Mouse (Mus musculus) MEL (cell line): ENCODE data around the gene AC109138.7. TPM values are rescaled to one million over a fixed set of nuclear protein-coding genes. Genes with fewer than 3 reads are reported as not detected.

Experiments
- DNase-seq: peaks from one replicate; pipeline ENCODE4 v3.0.0; 2011; ENCODE audit warnings: low read depth, low spot score
- H3K27ac ChIP-seq: 2 replicates; pipeline ENCODE4 v1.5.1; 2012; ENCODE audit warnings: low read depth, mild to moderate bottlenecking, control low read depth, low read length, moderate library complexity; ENCODE audit not compliant: control insufficient read depth
- H3K27me3 ChIP-seq, 2 experiments: fragments of 150-350 bp in 1 of 2; sonication (generic) in 1 of 2; 2 replicates each; pipeline ENCODE4 v1.6.1; 2012; ENCODE audit warnings: low read length in 2 of 2, mild to moderate bottlenecking in 2 of 2, improper control_type of control experiment in 1 of 2, moderate library complexity in 1 of 2; ENCODE audit not compliant: insufficient read depth in 2 of 2, control insufficient read depth in 1 of 2
- H3K36me3 ChIP-seq, 2 experiments: 2 replicates each; pipeline ENCODE4 v1.6.1; 2012 to 2014; ENCODE audit warnings: low read length in 2 of 2, improper control_type of control experiment in 1 of 2, inconsistent platforms in 1 of 2, mild to moderate bottlenecking in 1 of 2; ENCODE audit not compliant: insufficient read depth in 2 of 2, control insufficient read depth in 1 of 2
- H3K4me1 ChIP-seq, 2 experiments: fragments of 150-350 bp in 1 of 2; sonication (generic) in 1 of 2; 2 replicates each; pipeline ENCODE4 v1.6.1; 2012; ENCODE audit warnings: low read length in 2 of 2, improper control_type of control experiment in 1 of 2, mild to moderate bottlenecking in 1 of 2; ENCODE audit not compliant: insufficient read depth in 2 of 2, control insufficient read depth in 1 of 2
- H3K4me3 ChIP-seq, 2 experiments: fragments of 150-350 bp in 1 of 2; sonication (generic) in 1 of 2; 2 replicates each; pipeline ENCODE4 v1.5.1; 2012; ENCODE audit warnings: low read depth in 2 of 2, low read length in 2 of 2, mild to moderate bottlenecking in 2 of 2, moderate library complexity in 2 of 2, control low read depth in 1 of 2, improper control_type of control experiment in 1 of 2; ENCODE audit not compliant: control insufficient read depth in 1 of 2, insufficient read depth in 1 of 2
- H3K79me2 ChIP-seq: 2 replicates; pipeline ENCODE4 v1.6.1; 2012; ENCODE audit warnings: mild to moderate bottlenecking, low read length, moderate library complexity; ENCODE audit not compliant: control insufficient read depth, poor library complexity, insufficient read depth
- H3K9ac ChIP-seq: 2 replicates; pipeline ENCODE4 v1.6.1; 2012; ENCODE audit warnings: low read depth, mild to moderate bottlenecking, control low read depth, low read length, moderate library complexity; ENCODE audit not compliant: control insufficient read depth, poor library complexity, severe bottlenecking
- H3K9me3 ChIP-seq: fragments of 150-350 bp; sonication (generic); replicated peaks from 2 replicates; pipeline ENCODE4 v1.6.1; 2012; ENCODE audit warnings: mild to moderate bottlenecking, low read length, improper control_type of control experiment, moderate library complexity; ENCODE audit not compliant: insufficient read depth
- CHD1 ChIP-seq: IDR thresholded peaks from 2 replicates; pipeline ENCODE4 v1.6.1; 2012; ENCODE audit warnings: low read depth, mild to moderate bottlenecking, inconsistent platforms, low read length, improper control_type of control experiment
- CTCF ChIP-seq, 3 experiments: IDR thresholded peaks in 2 of 3; conservative IDR thresholded peaks in 1 of 3; 2 replicates each; pipeline ENCODE4 v1.5.1; 2011 to 2012; ENCODE audit warnings: low read length in 3 of 3, low read depth in 2 of 3, mild to moderate bottlenecking in 2 of 3, improper control_type of control experiment in 1 of 3, inconsistent platforms in 1 of 3, mixed read lengths in 1 of 3, moderate library complexity in 1 of 3; ENCODE audit not compliant: control insufficient read depth in 1 of 3, insufficient read depth in 1 of 3, poor library complexity in 1 of 3, severe bottlenecking in 1 of 3
- E2F4 ChIP-seq: IDR thresholded peaks from 2 replicates; pipeline ENCODE4 v1.6.1; 2011; ENCODE audit warnings: low read depth, low read length, improper control_type of control experiment, borderline replicate concordance
- ELF1 ChIP-seq: IDR thresholded peaks from 2 replicates; pipeline ENCODE4 v1.6.1; 2014; ENCODE audit warnings: low read depth, mild to moderate bottlenecking, inconsistent platforms, low read length, improper control_type of control experiment, moderate library complexity
- GABPA ChIP-seq: IDR thresholded peaks from 2 replicates; pipeline ENCODE4 v1.6.1; 2012; ENCODE audit warnings: low read depth, mild to moderate bottlenecking, inconsistent platforms, low read length, improper control_type of control experiment, moderate library complexity
- HCFC1 ChIP-seq: IDR thresholded peaks from 2 replicates; pipeline ENCODE4 v1.6.1; 2012; ENCODE audit warnings: low read depth, mild to moderate bottlenecking, inconsistent platforms, low read length, improper control_type of control experiment, moderate library complexity
- MAX ChIP-seq: IDR thresholded peaks from 2 replicates; pipeline ENCODE4 v1.6.1; 2011; ENCODE audit warnings: low read length, improper control_type of control experiment
- MEF2A ChIP-seq: IDR thresholded peaks from 2 replicates; pipeline ENCODE4 v1.6.1; 2014; ENCODE audit warnings: low read depth, mild to moderate bottlenecking, inconsistent platforms, low read length, improper control_type of control experiment; ENCODE audit not compliant: poor library complexity, insufficient replicate concordance, severe bottlenecking; ENCODE audit errors: extremely low read depth
- MXI1 ChIP-seq: IDR thresholded peaks from 2 replicates; pipeline ENCODE4 v1.6.1; 2011; ENCODE audit warnings: mild to moderate bottlenecking, low read depth, low read length, improper control_type of control experiment
- MYB ChIP-seq: IDR thresholded peaks from 2 replicates; pipeline ENCODE4 v1.6.1; 2011; ENCODE audit warnings: mild to moderate bottlenecking, low read depth, low read length, improper control_type of control experiment
- MYC ChIP-seq: IDR thresholded peaks from 2 replicates; pipeline ENCODE4 v1.6.1; 2011; ENCODE audit warnings: low read depth, mild to moderate bottlenecking, low read length, improper control_type of control experiment, moderate library complexity
- NELFE ChIP-seq: IDR thresholded peaks from 2 replicates; pipeline ENCODE4 v1.6.1; 2011; ENCODE audit warnings: low read depth, low read length, improper control_type of control experiment
- POLR2A ChIP-seq, 2 experiments: IDR thresholded peaks; 2 replicates each; pipeline ENCODE4 v1.6.1; 2011 to 2012; ENCODE audit warnings: low read length in 2 of 2, mild to moderate bottlenecking in 2 of 2, control low read depth in 1 of 2, improper control_type of control experiment in 1 of 2, low read depth in 1 of 2, moderate library complexity in 1 of 2; ENCODE audit not compliant: control insufficient read depth in 1 of 2, insufficient read depth in 1 of 2, poor library complexity in 1 of 2
- POLR2AphosphoS5 ChIP-seq: IDR thresholded peaks from 2 replicates; pipeline ENCODE4 v1.6.1; 2012; ENCODE audit warnings: low read depth, borderline replicate concordance, mild to moderate bottlenecking, inconsistent platforms, low read length, moderate library complexity, mixed read lengths
- RAD21 ChIP-seq: IDR thresholded peaks from 2 replicates; pipeline ENCODE4 v1.6.1; 2011; ENCODE audit warnings: mild to moderate bottlenecking, low read depth, low read length, improper control_type of control experiment
- SIN3A ChIP-seq: IDR thresholded peaks from 2 replicates; pipeline ENCODE4 v1.6.1; 2012; ENCODE audit warnings: low read length, improper control_type of control experiment, inconsistent platforms
- SMC3 ChIP-seq: IDR thresholded peaks from 2 replicates; pipeline ENCODE4 v1.6.1; 2011; ENCODE audit warnings: low read depth, low read length, improper control_type of control experiment
- TAL1 ChIP-seq: IDR thresholded peaks from 2 replicates; pipeline ENCODE4 v1.6.1; 2012; ENCODE audit warnings: mild to moderate bottlenecking, inconsistent platforms, low read length, moderate library complexity, mixed read lengths
- TBP ChIP-seq: IDR thresholded peaks from 2 replicates; pipeline ENCODE4 v1.8.0; 2011; ENCODE audit warnings: low read depth, low read length, improper control_type of control experiment
- TCF12 ChIP-seq: IDR thresholded peaks from 2 replicates; pipeline ENCODE4 v1.6.1; 2014; ENCODE audit warnings: low read depth, mild to moderate bottlenecking, inconsistent platforms, low read length, improper control_type of control experiment, moderate library complexity
- USF1 ChIP-seq: IDR thresholded peaks from 2 replicates; pipeline ENCODE4 v1.6.1; 2014; ENCODE audit warnings: low read depth, mild to moderate bottlenecking, inconsistent platforms, low read length, improper control_type of control experiment, moderate library complexity
- USF2 ChIP-seq, 2 experiments: IDR thresholded peaks; 2 replicates each; pipeline ENCODE4 v1.6.1; 2011 to 2012; ENCODE audit warnings: improper control_type of control experiment in 2 of 2, low read length in 2 of 2, borderline replicate concordance in 1 of 2, inconsistent platforms in 1 of 2, low read depth in 1 of 2, mild to moderate bottlenecking in 1 of 2; ENCODE audit not compliant: insufficient read depth in 1 of 2
- ZMIZ1 ChIP-seq: IDR thresholded peaks from 2 replicates; pipeline ENCODE4 v1.6.1; 2012; ENCODE audit warnings: low read depth, mild to moderate bottlenecking, inconsistent platforms, low read length, improper control_type of control experiment, moderate library complexity
- ZNF384 ChIP-seq: IDR thresholded peaks from 2 replicates; pipeline ENCODE4 v1.6.1; 2012; ENCODE audit warnings: low read depth, mild to moderate bottlenecking, inconsistent platforms, low read length, improper control_type of control experiment
- polyA plus RNA-seq, 2 experiments: library from polyadenylated mRNA; stranded (reverse) in 1 of 2; unstranded in 1 of 2; fragments of >175 nt in 1 of 2; fragments of >200 nt in 1 of 2; gene quantifications; 2 replicates each; pipeline versions ENCODE4 v1.2.1 to v1.2.4; 2012; ENCODE audit warnings: low replicate concordance in 2 of 2, low read depth in 1 of 2; ENCODE audit not compliant: insufficient read length in 2 of 2, insufficient read depth in 1 of 2, missing spikeins in 1 of 2
- total RNA-seq: library from RNA; depleted of rRNA; stranded (reverse); fragments of 300-350 nt; gene quantifications from 2 replicates; pipeline ENCODE4 v1.2.3, GENCODE M21; 2012

Gene AC109138.7
- total and polyA plus RNA-seq, 3 experiments: not detected

GRCm38 (mm10) chr19:4270972-4271371 is 56.8 kb downstream of the AC109138.7 start:
- H3K27ac ChIP-seq: no peak overlapping the region
- no peak for DNase-seq
- TF ChIP-seq TAL1 (no peak), TBP (no peak), SIN3A (no peak), TCF12 (no peak), ZMIZ1 (no peak)
- TF ChIP-seq, all 39 proteins: peak for 0
- H3K9me3 ChIP-seq: no peaks in the 10 kb centered on the region
- H3K4me3 ChIP-seq: no peak overlapping the region
- H3K36me3 ChIP-seq: no peaks in the 10 kb centered on the region
- H3K79me2 ChIP-seq: no peaks in the 10 kb centered on the region; the same call in 1 of the 2 replicates
- H3K9ac ChIP-seq: no peak overlapping the region
- H3K4me1 ChIP-seq: peaks cover 3% of the 10 kb centered on the region in 2 experiments; a peak in 3 of 4 replicates
- no peaks in the 10 kb centered on the region for H3K27me3 ChIP-seq

GRCm38 (mm10) chr19:4279487-4279886 is 65.3 kb downstream of the AC109138.7 start:
- H3K9me3 ChIP-seq: no peaks in the 10 kb centered on the region
- peak; percentile 28; the same call in 1 of the 2 replicates for TF ChIP-seq SMC3
- TF ChIP-seq CHD1: no peak
- peak; percentile 47 to 52 (median 51) for TF ChIP-seq CTCF (IDR thresholded peaks at IDR 0.05 in 2 of 3, conservative IDR thresholded peaks at IDR 0.05 in 1 of 3; ENCODE audit: control insufficient read depth in 1 of 3, insufficient read depth in 1 of 3, low read depth in 2 of 3, low read length in 3 of 3, poor library complexity in 1 of 3, severe bottlenecking in 1 of 3)
- peak; percentile 22 for TF ChIP-seq RAD21
- TF ChIP-seq, all 39 proteins: peak for 3
- Histone ChIP-seq H3K79me2 (no peaks in the 10 kb centered on the region), H3K27me3 (no peaks in the 10 kb centered on the region), H3K27ac (no peak overlapping the region), H3K36me3 (no peaks in the 10 kb centered on the region), H3K4me1 (peaks cover 0 to 4% of the 10 kb centered on the region in 2 experiments; a peak in 2 of 4 replicates), H3K4me3 (no peak overlapping the region), H3K9ac (no peak overlapping the region)
- peak; percentile 61 for DNase-seq

- H3K27me3 ChIP-seq: no peaks in the 10 kb centered on the region
- DNase-seq: no peak
- no peak overlapping the region for H3K4me3 ChIP-seq
- TF ChIP-seq GABPA (no peak), HCFC1 (no peak), MYC (no peak), USF1 (no peak), TBP (no peak), POLR2AphosphoS5 (no peak), MXI1 (no peak), POLR2A (IDR thresholded peaks at IDR 0.05; ENCODE audit: control insufficient read depth in 1 of 2, insufficient read depth in 1 of 2, low read depth in 1 of 2, low read length in 2 of 2, poor library complexity in 1 of 2) (no peak), USF2 (IDR thresholded peaks at IDR 0.05; ENCODE audit: borderline replicate concordance in 1 of 2, insufficient read depth in 1 of 2, low read depth in 1 of 2, low read length in 2 of 2) (no peak), SMC3 (no peak), ZNF384 (no peak), MEF2A (no peak), E2F4 (no peak), CHD1 (no peak), SIN3A (no peak), MYB (no peak), MAX (no peak), NELFE (no peak), ELF1 (no peak)
- H3K36me3 ChIP-seq: no peaks in the 10 kb centered on the region
- H3K9ac ChIP-seq: no peak overlapping the region
- no peaks in the 10 kb centered on the region for H3K79me2 ChIP-seq
- H3K4me1 ChIP-seq: peaks cover 0 to 4% of the 10 kb centered on the region in 2 experiments; a peak in 2 of 4 replicates
- no peaks in the 10 kb centered on the region for H3K9me3 ChIP-seq
- no peak overlapping the region for H3K27ac ChIP-seq
These were observed 66.3 kb downstream of the AC109138.7 start for GRCm38 (mm10) chr19:4280425-4280824.
